Mouse (Mus musculus): ENCODE measurements around the gene Rtl5. TPM values are rescaled to one million over a fixed set of nuclear protein-coding genes. Genes with fewer than 3 reads are reported as not detected.
"Not testable (repeated sequence)": the region's sequence is repeated elsewhere in the genome, so short reads cannot be mapped to it uniquely, and the experiment has no call there.

Gene Rtl5
- 0.15 and 0.22 TPM in 2 replicates for polyA plus RNA-seq (2015; fragmentation: Nextera tagmentation; extraction: Ambion mirVana)

DNA sequence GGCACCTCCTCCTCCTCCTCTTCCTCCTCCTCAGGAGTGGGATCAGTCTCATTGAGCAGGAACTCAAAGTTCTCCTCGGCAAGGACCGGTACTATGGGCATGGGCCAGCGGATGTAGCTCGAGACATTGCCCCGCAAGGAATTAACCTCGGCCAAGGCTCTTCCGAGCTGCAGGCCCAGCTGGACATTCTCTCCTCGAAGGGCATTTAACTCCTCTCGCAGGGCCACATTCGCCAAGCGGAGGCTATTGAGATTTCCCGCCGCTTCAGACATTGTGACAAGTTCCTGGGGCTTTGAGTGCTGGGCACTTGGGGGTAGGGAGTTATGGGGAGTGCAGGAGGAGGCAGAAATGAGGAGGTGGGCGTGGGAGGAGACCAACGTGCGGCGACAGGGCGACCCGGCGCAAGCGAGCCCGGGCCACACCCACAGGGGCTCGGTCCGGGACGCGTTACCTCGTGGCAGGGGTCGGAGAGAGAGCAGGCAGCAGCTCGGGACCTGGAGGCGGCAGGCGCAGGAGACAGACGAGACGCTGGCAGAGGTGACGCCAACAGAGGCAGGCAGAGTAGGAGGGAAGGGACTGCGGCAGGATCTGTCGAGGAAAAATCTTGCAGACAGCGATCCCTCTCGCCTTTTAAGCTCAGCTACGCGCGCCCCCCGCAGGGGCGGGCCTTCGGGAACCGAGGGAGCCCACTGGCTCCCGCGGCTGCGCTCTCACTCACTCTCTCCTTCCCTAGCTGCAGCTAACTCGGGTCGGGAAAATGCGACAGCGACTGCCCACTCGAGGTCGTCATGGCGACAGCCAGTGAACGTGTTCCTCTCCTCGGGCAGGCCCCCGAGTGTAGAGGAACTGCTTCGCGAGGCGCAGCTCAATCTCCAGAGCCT, at the start of gene Rtl5:
Gene Rtl5, minus strand, starts transcription at position 714 of the 881 bp plus-strand sequence.
- 15% methylated on average over 61 of the region's 61 CpGs for WGBS (ENCODE audit: insufficient replicate concordance)
- peak within 1 kb of the TSS; percentile 59 for H3K4me2 ChIP-seq
- H3K27ac ChIP-seq (replicated peaks): no peak within 1 kb of the TSS
- H3K27me3 ChIP-seq: peaks cover 43% of the 10 kb centered on the region
- H3K9me3 ChIP-seq (replicated peaks): no peaks in the 10 kb centered on the region
- H3K4me1 ChIP-seq (replicated peaks): no peaks in the 10 kb centered on the region
- no peaks in the 10 kb centered on the region for H3K36me3 ChIP-seq (replicated peaks)
- peak within 1 kb of the TSS; percentile 42 for H3K4me3 ChIP-seq (replicated peaks)
- no peak within 1 kb of the TSS for H3K9ac ChIP-seq
- peak; percentile 52; the same call in 1 of the 2 replicates for ATAC-seq (ENCODE audit: insufficient read depth)

DNA sequence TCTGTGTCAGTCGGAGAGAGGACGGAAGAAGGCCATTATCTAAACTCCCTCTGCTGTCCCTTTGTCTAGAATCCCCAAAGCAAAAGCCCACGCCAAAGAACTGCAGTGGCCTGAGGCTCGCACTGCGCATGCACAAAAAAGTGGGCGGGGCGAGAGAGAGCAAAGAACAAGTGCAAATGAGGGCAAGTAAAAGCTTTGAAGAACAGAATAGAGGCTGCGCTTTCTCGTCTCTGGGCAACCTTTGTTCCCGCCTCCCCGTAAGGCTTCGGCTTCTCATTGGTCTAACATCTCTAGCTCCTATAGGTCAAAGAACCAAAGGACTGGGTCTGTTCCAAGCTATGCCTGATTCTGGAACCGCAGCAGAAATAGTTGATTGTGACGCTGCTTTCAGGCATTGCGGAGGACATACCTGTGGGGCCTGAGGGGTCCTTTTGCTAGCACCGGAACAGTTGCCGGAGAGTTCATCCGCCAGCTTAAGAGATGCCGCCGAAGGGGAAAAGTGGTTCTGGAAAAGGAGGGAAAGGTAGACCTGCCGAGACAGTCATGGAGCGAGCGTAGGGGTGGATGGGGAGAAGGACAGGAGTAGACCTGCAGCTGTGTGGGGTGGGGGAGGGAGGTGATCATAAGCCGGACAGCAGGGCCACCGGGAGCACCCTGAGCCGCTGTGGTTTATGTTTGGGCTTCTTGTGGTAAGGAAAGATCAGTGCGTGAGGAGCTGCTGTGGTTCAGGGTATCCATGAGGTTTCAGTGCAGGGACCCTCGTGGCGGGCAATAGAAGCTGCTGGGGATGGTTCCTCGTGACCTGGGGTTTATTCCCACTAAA, 48.1 kb upstream of the Rtl5 start, which contains the start of gene Pin4:
Gene Pin4, plus strand, starts transcription at position 406 of the 823 bp plus-strand sequence.
- peak; percentile 98 for ATAC-seq (ENCODE audit: insufficient read depth)
- Histone ChIP-seq H3K27me3 (peaks cover 7% of the 10 kb centered on the region; the same call in 1 of the 2 replicates), H3K36me3 (replicated peaks) (peaks cover 17% of the 10 kb centered on the region; the same call in 1 of the 2 replicates), H3K4me1 (replicated peaks) (peaks cover 4% of the 10 kb centered on the region), H3K4me2 (peak within 1 kb of the TSS; percentile 63), H3K9ac (peak within 1 kb of the TSS; percentile 70), H3K27ac (replicated peaks) (peak within 1 kb of the TSS; percentile 51; the same call in 1 of the 2 replicates), H3K9me3 (replicated peaks) (no peaks in the 10 kb centered on the region), H3K4me3 (replicated peaks) (peak within 1 kb of the TSS; percentile 76)
- 9% methylated on average over 30 of the region's 30 CpGs for WGBS (ENCODE audit: insufficient replicate concordance)

GRCm38 (mm10) chrX:102115676-102116075, 44.6 kb upstream of the Rtl5 start:
- no peak overlapping the region for H3K27ac ChIP-seq (replicated peaks)
- H3K36me3 ChIP-seq (replicated peaks): no peaks in the 10 kb centered on the region
- H3K9me3 ChIP-seq (replicated peaks): no peaks in the 10 kb centered on the region
- peaks cover 3% of the 10 kb centered on the region for H3K4me1 ChIP-seq (replicated peaks)
- no peak overlapping the region for H3K4me2 ChIP-seq
- H3K4me3 ChIP-seq (replicated peaks): no peak overlapping the region
- no peak overlapping the region for H3K9ac ChIP-seq
- no peak for ATAC-seq (ENCODE audit: insufficient read depth)
- peaks cover 13% of the 10 kb centered on the region; the same call in 1 of the 2 replicates for H3K27me3 ChIP-seq
- WGBS (ENCODE audit: insufficient replicate concordance): 24% methylated on average over 4 of the region's 4 CpGs

GRCm38 (mm10) chrX:102109349-102109748, 38.2 kb upstream of the Rtl5 start:
- not testable (repeated sequence) for H3K36me3 ChIP-seq (replicated peaks); H3K4me3 ChIP-seq (replicated peaks); H3K4me1 ChIP-seq (replicated peaks); H3K9ac ChIP-seq; H3K27ac ChIP-seq (replicated peaks); H3K4me2 ChIP-seq; H3K9me3 ChIP-seq (replicated peaks); ATAC-seq (ENCODE audit: insufficient read depth)
- H3K27me3 ChIP-seq: peaks cover 23% of the 10 kb centered on the region
- WGBS (ENCODE audit: insufficient replicate concordance): 47% methylated on average over 5 of the region's 5 CpGs

GRCm38 (mm10) chrX:102103830-102104229, 32.7 kb upstream of the Rtl5 start:
- not testable (repeated sequence) for H3K9ac ChIP-seq; H3K27ac ChIP-seq (replicated peaks); H3K36me3 ChIP-seq (replicated peaks); H3K27me3 ChIP-seq; H3K9me3 ChIP-seq (replicated peaks); ATAC-seq (ENCODE audit: insufficient read depth); H3K4me3 ChIP-seq (replicated peaks)
- WGBS (ENCODE audit: insufficient replicate concordance): 36% methylated on average over 2 of the region's 2 CpGs
- H3K4me1 ChIP-seq (replicated peaks): peaks cover 14% of the 10 kb centered on the region; the same call in 1 of the 2 replicates
- peak overlapping the region; percentile 35 for H3K4me2 ChIP-seq

DNA sequence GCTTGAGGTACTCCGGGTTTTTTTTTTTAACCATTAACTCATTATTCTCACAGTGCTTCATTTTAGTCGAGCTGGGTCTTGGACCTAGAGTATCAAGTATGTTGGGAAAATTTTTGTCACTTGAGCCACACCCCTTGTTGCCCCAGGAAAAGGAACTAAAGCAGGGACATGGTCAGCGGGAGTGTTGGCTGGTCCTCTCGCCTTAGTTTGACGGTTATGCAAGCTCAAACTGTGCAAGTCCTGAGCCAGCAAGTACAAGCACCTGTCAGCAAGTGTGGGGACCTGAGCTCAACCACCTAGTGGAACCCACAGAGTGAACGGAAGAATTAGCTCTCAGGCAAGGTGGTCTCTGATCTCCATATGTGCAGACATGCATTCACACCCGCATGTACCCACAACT, 30.8 kb upstream of the Rtl5 start:
- Histone ChIP-seq H3K9me3 (replicated peaks) (no peaks in the 10 kb centered on the region), H3K36me3 (replicated peaks) (no peaks in the 10 kb centered on the region), H3K4me3 (replicated peaks) (no peak overlapping the region), H3K9ac (no peak overlapping the region), H3K27ac (replicated peaks) (no peak overlapping the region), H3K27me3 (peaks cover 5% of the 10 kb centered on the region; the same call in 1 of the 2 replicates), H3K4me1 (replicated peaks) (peaks cover 14% of the 10 kb centered on the region; the same call in 1 of the 2 replicates), H3K4me2 (no peak overlapping the region)
- WGBS (ENCODE audit: insufficient replicate concordance): 51% methylated on average over 7 of the region's 7 CpGs
- no peak for ATAC-seq (ENCODE audit: insufficient read depth)

GRCm38 (mm10) chrX:102094381-102094904, 23.3 kb upstream of the Rtl5 start:
- ATAC-seq (ENCODE audit: insufficient read depth): no peak
- no peaks in the 10 kb centered on the region for H3K4me1 ChIP-seq (replicated peaks)
- H3K27ac ChIP-seq (replicated peaks): no peak overlapping the region
- H3K9me3 ChIP-seq (replicated peaks): no peaks in the 10 kb centered on the region
- 43% methylated on average over 7 of the region's 7 CpGs for WGBS (ENCODE audit: insufficient replicate concordance)
- no peak overlapping the region for H3K4me3 ChIP-seq (replicated peaks)
- H3K4me2 ChIP-seq: no peak overlapping the region
- no peak overlapping the region for H3K9ac ChIP-seq
- peaks cover 19% of the 10 kb centered on the region; the same call in 1 of the 2 replicates for H3K27me3 ChIP-seq
- no peaks in the 10 kb centered on the region for H3K36me3 ChIP-seq (replicated peaks)

DNA sequence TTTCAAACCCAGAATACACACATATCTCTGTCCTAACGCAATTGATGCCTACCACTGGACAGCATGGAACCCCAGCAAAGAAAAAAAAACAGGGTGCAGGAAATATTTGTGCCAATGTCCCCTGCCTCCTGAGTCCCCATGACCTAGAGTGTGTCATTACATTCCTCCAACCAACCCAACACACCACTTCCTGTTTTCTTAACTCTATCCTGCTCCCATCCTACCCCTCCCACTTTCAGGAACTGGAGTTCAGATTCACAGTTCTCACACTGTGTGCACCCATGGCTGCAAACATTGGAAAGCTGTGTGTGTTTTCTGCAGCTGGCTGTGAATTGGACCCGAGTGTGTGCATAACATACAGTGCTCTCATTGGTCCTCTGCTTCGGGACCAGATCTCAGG, 19.5 kb upstream of the Rtl5 start:
- WGBS (ENCODE audit: insufficient replicate concordance): 36% methylated on average over 3 of the region's 3 CpGs
- no peak overlapping the region for H3K4me3 ChIP-seq (replicated peaks)
- H3K4me2 ChIP-seq: no peak overlapping the region
- no peak for ATAC-seq (ENCODE audit: insufficient read depth)
- H3K36me3 ChIP-seq (replicated peaks): no peaks in the 10 kb centered on the region
- no peaks in the 10 kb centered on the region for H3K9me3 ChIP-seq (replicated peaks)
- H3K27ac ChIP-seq (replicated peaks): no peak overlapping the region
- H3K9ac ChIP-seq: no peak overlapping the region
- peaks cover 7% of the 10 kb centered on the region; the same call in 1 of the 2 replicates for H3K27me3 ChIP-seq
- no peaks in the 10 kb centered on the region for H3K4me1 ChIP-seq (replicated peaks)

DNA sequence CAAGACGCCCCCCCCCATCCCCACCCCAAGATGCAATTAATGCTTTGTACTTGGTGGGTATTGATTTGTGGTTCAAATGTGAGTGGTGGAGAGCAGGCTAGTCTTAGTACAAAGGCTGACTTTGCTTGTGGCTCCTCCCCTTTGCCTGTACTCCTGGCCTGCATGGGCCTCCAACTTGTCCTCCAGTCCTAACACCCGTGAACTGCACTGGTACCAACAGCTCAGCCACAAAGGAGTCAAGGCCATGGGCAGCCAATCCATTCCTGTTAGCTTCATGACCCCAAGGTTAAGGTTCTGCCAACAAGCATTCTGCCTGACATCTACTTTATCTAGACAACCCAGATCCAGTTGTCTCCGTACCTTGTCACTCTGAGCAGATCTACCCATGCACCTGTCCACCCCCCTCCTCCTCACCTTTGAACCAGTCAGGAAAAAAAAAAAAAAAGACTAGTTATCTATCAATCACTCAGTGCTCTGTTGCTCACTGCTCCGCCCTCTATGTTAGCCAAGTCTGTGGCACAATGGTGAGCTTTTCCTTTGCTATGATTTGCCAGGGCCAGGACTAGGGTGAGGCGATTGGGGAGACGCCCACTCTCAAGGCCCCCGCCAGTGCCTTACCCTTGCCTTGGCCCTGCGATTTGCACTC, 14.8 kb upstream of the Rtl5 start:
- Histone ChIP-seq H3K27ac (replicated peaks) (no peak overlapping the region), H3K27me3 (no peaks in the 10 kb centered on the region; the same call in 1 of the 2 replicates), H3K4me3 (replicated peaks) (no peak overlapping the region), H3K36me3 (replicated peaks) (no peaks in the 10 kb centered on the region), H3K9me3 (replicated peaks) (no peaks in the 10 kb centered on the region), H3K4me2 (no peak overlapping the region), H3K4me1 (replicated peaks) (no peaks in the 10 kb centered on the region), H3K9ac (no peak overlapping the region)
- 62% methylated on average over 8 of the region's 8 CpGs for WGBS (ENCODE audit: insufficient replicate concordance)
- peak; percentile 42; the same call in 1 of the 2 replicates for ATAC-seq (ENCODE audit: insufficient read depth)

GRCm38 (mm10) chrX:102082340-102082739, 11.2 kb upstream of the Rtl5 start:
- no peak overlapping the region for H3K9ac ChIP-seq
- no peak overlapping the region for H3K4me2 ChIP-seq
- no peak overlapping the region for H3K27ac ChIP-seq (replicated peaks)
- H3K36me3 ChIP-seq (replicated peaks): no peaks in the 10 kb centered on the region
- ATAC-seq (ENCODE audit: insufficient read depth): no peak
- H3K4me1 ChIP-seq (replicated peaks): no peaks in the 10 kb centered on the region
- H3K9me3 ChIP-seq (replicated peaks): no peaks in the 10 kb centered on the region
- no peaks in the 10 kb centered on the region; the same call in 1 of the 2 replicates for H3K27me3 ChIP-seq
- H3K4me3 ChIP-seq (replicated peaks): no peak overlapping the region
- WGBS (ENCODE audit: insufficient replicate concordance): 50% methylated on average over 5 of the region's 5 CpGs
